Mouse (Mus musculus) ES-E14 (cell line): Measurements from ENCODE around the gene Pnkd. TPM values are rescaled to one million over a fixed set of nuclear protein-coding genes. Genes with fewer than 3 reads are reported as not detected.

Experiments
- DNase-seq: peaks from one replicate; pipeline ENCODE4 v3.0.0-alpha.2; 2013; ENCODE audit warnings: low read depth, low spot score
- H3K27ac ChIP-seq: 2 replicates; pipeline ENCODE4 v1.5.1; 2012; ENCODE audit warnings: low read depth, mild to moderate bottlenecking, low read length, moderate library complexity, mixed read lengths; ENCODE audit not compliant: poor library complexity, insufficient read depth, severe bottlenecking
- H3K36me3 ChIP-seq: 2 replicates; pipeline ENCODE4 v1.6.1; 2012; ENCODE audit warnings: mild to moderate bottlenecking, low read length, moderate library complexity, mixed read lengths; ENCODE audit not compliant: control insufficient read depth, poor library complexity, insufficient read depth, severe bottlenecking
- H3K4me1 ChIP-seq, 2 experiments: fragments of 150-350 bp in 1 of 2; sonication (generic) in 1 of 2; 2 replicates each; pipeline ENCODE4 v1.6.1; 2012; ENCODE audit warnings: low read length in 2 of 2, mild to moderate bottlenecking in 1 of 2, mixed read lengths in 1 of 2; ENCODE audit not compliant: control insufficient read depth in 2 of 2, insufficient read depth in 2 of 2, poor library complexity in 1 of 2
- H3K4me3 ChIP-seq, 2 experiments: fragments of 150-350 bp in 1 of 2; sonication (generic) in 1 of 2; 2 replicates each; pipeline ENCODE4 v1.5.1; 2012; ENCODE audit warnings: low read length in 2 of 2, low read depth in 1 of 2, mild to moderate bottlenecking in 1 of 2, mixed read lengths in 1 of 2; ENCODE audit not compliant: insufficient read depth in 1 of 2, poor library complexity in 1 of 2, severe bottlenecking in 1 of 2
- H3K9ac ChIP-seq: 2 replicates; pipeline ENCODE4 v1.6.1; 2012; ENCODE audit warnings: low read depth, mild to moderate bottlenecking, low read length, mixed read lengths; ENCODE audit not compliant: poor library complexity, insufficient read depth, severe bottlenecking
- H3K9me3 ChIP-seq: fragments of 150-350 bp; sonication (generic); 2 replicates; pipeline ENCODE4 v1.6.1; 2012; ENCODE audit warnings: low read depth, mild to moderate bottlenecking, low read length; ENCODE audit not compliant: control insufficient read depth, insufficient read depth
- CHD2 ChIP-seq: IDR thresholded peaks from 2 replicates; pipeline ENCODE4 v1.6.1; 2014; ENCODE audit warnings: mild to moderate bottlenecking, low read depth, low read length, inconsistent platforms
- HCFC1 ChIP-seq: IDR thresholded peaks from 2 replicates; pipeline ENCODE4 v1.6.1; 2012; ENCODE audit warnings: low read length, inconsistent platforms, borderline replicate concordance; ENCODE audit not compliant: insufficient read depth
- MAFK ChIP-seq: IDR thresholded peaks from 2 replicates; pipeline ENCODE4 v1.6.1; 2014; ENCODE audit warnings: mild to moderate bottlenecking, low read depth, low read length, inconsistent platforms; ENCODE audit not compliant: insufficient read depth
- ZC3H11A ChIP-seq: IDR thresholded peaks from 2 replicates; pipeline ENCODE4 v1.6.1; 2012; ENCODE audit warnings: low read depth, mild to moderate bottlenecking, inconsistent platforms, low read length, borderline replicate concordance
- ZNF384 ChIP-seq: IDR thresholded peaks from 2 replicates; pipeline ENCODE4 v1.6.1; 2012; ENCODE audit warnings: low read depth, low read length, inconsistent platforms
- in situ Hi-C, 2 experiments: fragments of 600-800 bp; cut with MboI; formaldehyde crosslinking; loops; one replicate each; pipeline ENCODE4 v1.15.1; 2025; ENCODE audit warnings: low sequenced_read_pairs in 2 of 2, inconsistent platforms in 1 of 2; ENCODE audit not compliant: unreplicated experiment in 2 of 2
- total RNA-seq: library from RNA; depleted of rRNA; stranded (reverse); fragments of 300-350 nt; gene quantifications from 2 replicates; pipeline ENCODE4 v1.2.3, GENCODE M21; 2012

Gene Pnkd
- total RNA-seq, 1 experiment: 63.9 TPM

DNA sequence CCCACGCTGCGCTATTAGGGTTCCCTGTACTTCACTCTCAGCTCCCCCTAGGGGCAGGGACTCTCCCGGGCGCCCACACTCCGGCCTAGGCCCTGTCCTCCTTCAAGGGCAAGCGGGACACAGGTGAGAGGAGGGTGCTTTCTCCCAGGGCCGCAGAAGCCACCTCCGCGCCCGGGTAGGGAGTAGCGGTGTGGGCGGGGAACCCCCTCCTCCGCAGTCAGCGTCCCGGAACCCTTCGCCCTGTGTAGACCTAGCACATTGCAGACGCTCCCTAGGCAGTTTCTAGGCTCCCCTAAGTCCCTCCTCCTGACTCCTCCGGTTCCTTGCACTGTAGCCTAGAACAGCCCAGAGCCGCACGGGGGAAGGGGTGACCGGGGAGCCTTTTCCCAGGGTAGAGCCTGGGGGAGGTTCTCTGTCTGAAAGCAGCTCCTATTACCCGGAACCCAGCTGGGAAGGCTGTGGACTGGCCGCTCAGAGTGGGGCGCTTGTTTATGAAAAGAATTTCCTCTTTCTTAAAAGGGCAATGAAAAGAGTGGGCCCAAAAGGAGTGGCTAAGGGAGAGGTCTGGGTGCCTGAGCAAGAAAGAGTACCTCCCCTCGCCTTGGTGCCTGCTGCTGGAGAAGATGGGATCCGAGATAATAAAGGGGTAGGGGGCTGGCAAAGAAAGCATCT, 102.1 kb downstream of the Pnkd start:
- in situ Hi-C loops: no loop called here
- TF ChIP-seq ZC3H11A: peak; percentile 69
- TF ChIP-seq MAFK: no peak
- TF ChIP-seq HCFC1: no peak
- peak overlapping the region; percentile 93 for H3K27ac ChIP-seq
- H3K4me1 ChIP-seq: peaks cover 0 to 26% of the 10 kb centered on the region in 2 experiments
- H3K36me3 ChIP-seq: no peaks in the 10 kb centered on the region
- peak overlapping the region; percentile 58; the same call in 1 of the 2 replicates for H3K9ac ChIP-seq
- DNase-seq: peak; percentile 96
- no peaks in the 10 kb centered on the region for H3K9me3 ChIP-seq
- peak overlapping the region; percentile 51 to 59 for H3K4me3 ChIP-seq

DNA sequence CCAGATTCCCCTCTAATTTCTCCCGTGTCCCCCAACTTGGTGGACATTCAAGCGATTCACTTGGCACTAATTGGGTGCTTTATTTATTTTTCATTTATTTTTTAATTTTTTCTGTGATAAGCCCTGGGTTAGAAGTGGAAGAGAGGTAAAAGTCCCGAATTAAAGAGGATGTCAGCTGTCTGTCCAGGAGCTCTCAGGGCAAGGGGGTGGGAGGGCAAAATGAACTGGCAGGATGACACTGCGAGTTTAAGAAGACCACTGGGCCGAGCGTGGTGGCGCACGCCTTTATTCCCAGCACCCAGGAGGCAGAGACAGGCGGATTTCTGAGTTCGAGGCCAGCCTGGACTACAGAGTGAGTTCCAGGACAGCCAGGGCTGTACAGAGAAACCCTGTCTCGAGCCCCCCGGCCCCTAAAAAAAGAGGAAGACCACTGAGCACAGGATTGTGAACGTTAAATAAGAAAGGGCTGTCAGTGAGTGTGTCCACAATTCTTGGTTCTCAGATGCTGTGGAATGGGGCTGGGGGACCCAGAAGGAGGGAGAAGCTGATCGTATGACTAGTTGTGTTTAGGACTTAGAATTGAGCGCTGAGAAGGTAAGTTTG, 102.8 kb downstream of the Pnkd start:
- peak overlapping the region; percentile 58; the same call in 1 of the 2 replicates for H3K9ac ChIP-seq

DNA sequence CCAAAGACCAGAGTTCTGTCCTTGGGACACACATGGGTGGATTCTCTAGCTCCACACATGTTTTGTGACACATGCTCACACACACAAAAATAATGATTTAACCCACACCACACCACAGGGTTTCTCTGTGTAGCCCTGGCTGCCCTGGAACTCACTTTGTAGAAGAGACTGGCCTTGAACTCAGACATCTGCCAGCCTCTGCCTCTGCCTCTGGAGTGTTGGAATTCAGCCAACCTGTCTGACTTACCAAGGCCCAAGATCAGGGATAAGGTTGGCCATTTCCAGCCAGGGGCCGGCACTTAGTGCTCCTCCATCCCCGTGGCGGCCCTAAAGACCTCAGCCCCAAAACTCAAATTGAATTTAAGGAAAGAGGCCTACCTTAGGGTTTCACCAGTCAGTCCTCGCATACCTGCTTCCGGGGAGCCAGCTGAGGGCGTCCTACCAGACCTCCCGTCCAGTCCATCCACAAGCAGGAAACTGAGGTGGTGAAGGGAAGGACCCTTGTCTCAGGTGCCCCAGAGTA, 103.7 kb downstream of the Pnkd start:
- no peak for DNase-seq
- no peak overlapping the region for H3K9ac ChIP-seq
- H3K27ac ChIP-seq: no peak overlapping the region
- no peak for TF ChIP-seq ZNF384
- TF ChIP-seq MAFK: no peak
- no peak for TF ChIP-seq ZC3H11A
- TF ChIP-seq HCFC1: no peak
- H3K4me3 ChIP-seq: no peak overlapping the region
- no peaks in the 10 kb centered on the region for H3K36me3 ChIP-seq
- in situ Hi-C loops: no loop called here
- peaks cover 0 to 30% of the 10 kb centered on the region in 2 experiments for H3K4me1 ChIP-seq
- H3K9me3 ChIP-seq: no peaks in the 10 kb centered on the region

More for the DNA sequence above, 102.8 kb downstream of the Pnkd start:
- Histone ChIP-seq H3K36me3 (no peaks in the 10 kb centered on the region), H3K4me1 (peaks cover 0 to 26% of the 10 kb centered on the region in 2 experiments), H3K27ac (peak overlapping the region; percentile 93), H3K9me3 (no peaks in the 10 kb centered on the region), H3K4me3 (peak overlapping the region; percentile 51 to 59)
- no peak for TF ChIP-seq HCFC1
- no peak for TF ChIP-seq ZNF384
- no peak for TF ChIP-seq CHD2
- TF ChIP-seq MAFK: no peak
- no peak; the same call in 1 of the 2 replicates for TF ChIP-seq ZC3H11A
- DNase-seq: no peak
- in situ Hi-C loops: no loop called here

DNA sequence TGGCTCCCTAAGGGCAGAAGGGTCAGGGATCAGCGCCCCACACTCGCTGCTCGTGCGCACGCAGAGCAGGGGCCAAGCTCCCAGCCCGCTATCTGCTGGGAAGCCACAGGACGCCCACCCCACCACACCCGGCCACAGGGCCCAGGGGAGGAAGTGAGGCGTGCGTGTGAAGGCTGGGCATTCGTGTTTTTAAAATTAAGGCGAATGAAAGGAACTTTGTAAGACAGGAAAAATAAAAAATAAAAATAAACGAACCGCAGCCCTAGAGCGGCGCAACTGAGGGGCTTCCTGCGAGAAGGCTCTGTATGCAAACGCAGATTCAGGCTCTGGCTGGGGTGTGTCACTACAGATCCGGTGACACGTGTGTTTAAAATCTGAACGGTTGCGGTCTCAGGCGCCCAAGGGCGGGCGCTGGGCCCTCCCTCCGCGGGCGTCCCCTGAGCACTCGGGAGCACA, 105.1 kb downstream of the Pnkd start:
- Histone ChIP-seq H3K4me3 (peak overlapping the region; percentile 52 to 67), H3K9me3 (no peaks in the 10 kb centered on the region), H3K4me1 (peaks cover 0 to 26% of the 10 kb centered on the region in 2 experiments; a peak in 3 of 4 replicates), H3K9ac (peak overlapping the region; percentile 73), H3K27ac (no peak overlapping the region), H3K36me3 (peaks cover 9% of the 10 kb centered on the region; the same call in 1 of the 2 replicates)
- in situ Hi-C loops: no loop called here
- no peak for TF ChIP-seq HCFC1
- TF ChIP-seq MAFK: no peak
- no peak for TF ChIP-seq CHD2
- TF ChIP-seq ZC3H11A: no peak
- no peak for TF ChIP-seq ZNF384
- no peak for DNase-seq
